Mouse (Mus musculus) brain, embryonic 18.5 days (tissue): Measurements from ENCODE around the gene Tsx.
"Not testable (repeated sequence)": the region's sequence is repeated elsewhere in the genome, so short reads cannot be mapped to it uniquely, and the experiment has no call there.

ENCODE experiments used
- DNase-seq: peaks from one replicate; pipeline ENCODE4 v3.0.0-alpha.2; 2012; ENCODE audit warnings: low read depth, low spot score

Tsx gene

GRCm38 (mm10) chrX:103414167-103414566, at the start of gene Tsx:
Gene Tsx, plus strand, starts transcription at chrX:103414467.
- no peak for DNase-seq

GRCm38 (mm10) chrX:103366201-103366600, 48.1 kb upstream of the Tsx start:
- DNase-seq = no peak

GRCm38 (mm10) chrX:103368650-103369049, 45.6 kb upstream of the Tsx start:
- DNase-seq = no peak

- DNase-seq = no peak
These were observed 43.0 kb upstream of the Tsx start for GRCm38 (mm10) chrX:103371221-103371620.

GRCm38 (mm10) chrX:103371627-103372026, 42.6 kb upstream of the Tsx start:
- no peak for DNase-seq

GRCm38 (mm10) chrX:103374250-103374649, 40.0 kb upstream of the Tsx start:
- DNase-seq = no peak

GRCm38 (mm10) chrX:103384528-103384927, 29.7 kb upstream of the Tsx start:
- no peak for DNase-seq

GRCm38 (mm10) chrX:103388131-103388530, 26.1 kb upstream of the Tsx start:
- DNase-seq = no peak

- no peak for DNase-seq
These were observed 20.4 kb upstream of the Tsx start for GRCm38 (mm10) chrX:103393841-103394240.

GRCm38 (mm10) chrX:103405021-103405420, 9.2 kb upstream of the Tsx start:
- DNase-seq = no peak

- no peak for DNase-seq
These were observed 7.4 kb downstream of the Tsx start, which contains the start of gene Gm26992 for GRCm38 (mm10) chrX:103421710-103422109. Gene Gm26992, plus strand, starts transcription at chrX:103422010.

GRCm38 (mm10) chrX:103427677-103428076, 13.4 kb downstream of the Tsx start:
- DNase-seq = no peak

- no peak for DNase-seq
These were observed 18.0 kb downstream of the Tsx start for GRCm38 (mm10) chrX:103432293-103432692.

GRCm38 (mm10) chrX:103438023-103438422, 23.8 kb downstream of the Tsx start:
- DNase-seq = no peak

- peak; percentile 26 for DNase-seq
These were observed 26.5 kb downstream of the Tsx start for GRCm38 (mm10) chrX:103440803-103441202.

GRCm38 (mm10) chrX:103443755-103444154, 29.5 kb downstream of the Tsx start:
- DNase-seq = no peak

GRCm38 (mm10) chrX:103447539-103448169, 33.4 kb downstream of the Tsx start:
- no peak for DNase-seq

GRCm38 (mm10) chrX:103448429-103448828, 34.2 kb downstream of the Tsx start:
- DNase-seq = not testable (repeated sequence)

- DNase-seq = not testable (repeated sequence)
These were observed 34.9 kb downstream of the Tsx start for GRCm38 (mm10) chrX:103448943-103449722.

GRCm38 (mm10) chrX:103452815-103453214, 38.5 kb downstream of the Tsx start:
- no peak for DNase-seq

- no peak for DNase-seq
These were observed 45.8 kb downstream of the Tsx start for GRCm38 (mm10) chrX:103460056-103460455.

- no peak for DNase-seq
These were observed 54.7 kb downstream of the Tsx start for GRCm38 (mm10) chrX:103468998-103469397.

- no peak for DNase-seq
These were observed 58.1 kb downstream of the Tsx start for GRCm38 (mm10) chrX:103472346-103472745.
